Mouse (Mus musculus): Measurements from ENCODE around the gene Mettl21a. TPM values are rescaled to one million over a fixed set of nuclear protein-coding genes. Genes with fewer than 3 reads are reported as not detected.
"Not testable (repeated sequence)": the region's sequence is repeated elsewhere in the genome, so short reads cannot be mapped to it uniquely, and the experiment has no call there.

Gene Mettl21a
- total RNA-seq, 2 experiments from 2014 or later, result 12.2 to 15.0 TPM

- ATAC-seq (ENCODE audit: poor library complexity, severe bottlenecking), result no peak
These were observed 2.2 kb downstream of the Mettl21a start for GRCm38 (mm10) chr1:64614801-64615345.

GRCm38 (mm10) chr1:64614311-64614710 is 2.7 kb downstream of the Mettl21a start:
- ATAC-seq (ENCODE audit: poor library complexity, severe bottlenecking), result no peak

- no peak for ATAC-seq (ENCODE audit: poor library complexity, severe bottlenecking)
These were observed 7.1 kb downstream of the Mettl21a start for GRCm38 (mm10) chr1:64609976-64610375.

GRCm38 (mm10) chr1:64609145-64609544 is 7.9 kb downstream of the Mettl21a start:
- ATAC-seq (ENCODE audit: poor library complexity, severe bottlenecking), result no peak

GRCm38 (mm10) chr1:64603381-64603780 is 13.7 kb downstream of the Mettl21a start:
- peak; percentile 33; the same call in 1 of the 2 replicates for ATAC-seq (ENCODE audit: poor library complexity, severe bottlenecking)

GRCm38 (mm10) chr1:64601242-64601842 is 15.7 kb downstream of the Mettl21a start:
- no peak for ATAC-seq (ENCODE audit: poor library complexity, severe bottlenecking)

- ATAC-seq (ENCODE audit: poor library complexity, severe bottlenecking), result peak; percentile 68
These were observed 16.5 kb downstream of the Mettl21a start for GRCm38 (mm10) chr1:64600413-64601077.

GRCm38 (mm10) chr1:64598926-64599325 is 18.1 kb downstream of the Mettl21a start:
- ATAC-seq (ENCODE audit: poor library complexity, severe bottlenecking), result no peak

GRCm38 (mm10) chr1:64578801-64579200 is 38.2 kb downstream of the Mettl21a start:
- ATAC-seq (ENCODE audit: poor library complexity, severe bottlenecking), result no peak

GRCm38 (mm10) chr1:64577911-64578310 is 39.1 kb downstream of the Mettl21a start:
- ATAC-seq (ENCODE audit: poor library complexity, severe bottlenecking), result not testable (repeated sequence)

- no peak for ATAC-seq (ENCODE audit: poor library complexity, severe bottlenecking)
These were observed 40.3 kb downstream of the Mettl21a start for GRCm38 (mm10) chr1:64576732-64577131.

GRCm38 (mm10) chr1:64576022-64576421 is 41.0 kb downstream of the Mettl21a start:
- no peak for ATAC-seq (ENCODE audit: poor library complexity, severe bottlenecking)

- ATAC-seq (ENCODE audit: poor library complexity, severe bottlenecking), result no peak
These were observed 48.8 kb downstream of the Mettl21a start for GRCm38 (mm10) chr1:64568206-64568605.

GRCm38 (mm10) chr1:64560105-64560504 is 56.9 kb downstream of the Mettl21a start:
- ATAC-seq (ENCODE audit: poor library complexity, severe bottlenecking), result no peak

Other genes starting within 250 kb of the Mettl21a start
- gene Creb1, start 84.6 kb downstream of the Mettl21a start, total RNA-seq (2015), result 58.0 and 76.6 TPM in 2 replicates
- gene Creb1, start 84.6 kb downstream of the Mettl21a start, total RNA-seq (2017), result 85.9 and 88.6 TPM in 2 replicates
- 10.6 and 12.6 TPM in 2 replicates for gene Ccnyl1, start 73.2 kb upstream of the Mettl21a start, total RNA-seq (2015)
- 10.4 and 11.1 TPM in 2 replicates for gene Ccnyl1, start 73.2 kb upstream of the Mettl21a start, total RNA-seq (2017)
- gene Fzd5, start 120.5 kb upstream of the Mettl21a start, total RNA-seq (2015), result 1.4 and 1.8 TPM in 2 replicates
- 1.6 and 2.0 TPM in 2 replicates for gene Fzd5, start 120.5 kb upstream of the Mettl21a start, total RNA-seq (2017)

All from megakaryocyte, adult 5-6 weeks (primary cell).